Mouse (Mus musculus) forebrain, embryonic 11.5 days (tissue): ENCODE measurements around the gene Ano10. TPM values are rescaled to one million over a fixed set of nuclear protein-coding genes. Genes with fewer than 3 reads are reported as not detected.
A peak's percentile ranks its signal among the peaks of the same experiment; 100 is the strongest.

Source experiments
- ATAC-seq: fragments of 200-750 bp; cut with Nextera tagmentation; replicated peaks from 2 replicates; pipeline ENCODE4 v1.8.0; 2017; ENCODE audit warnings: moderate TSS enrichment; ENCODE audit not compliant: low FRiP score
- DNase-seq: peaks from one replicate; pipeline ENCODE4 v3.0.0-alpha.2; 2017; ENCODE audit warnings: low spot score
- H3K27ac ChIP-seq: fragments of 300-500 bp; sonication (generic); 2 replicates; pipeline ENCODE4 v1.5.1; 2014; ENCODE audit warnings: low read depth, low read length
- H3K27me3 ChIP-seq: fragments of 300-500 bp; sonication (generic); 2 replicates; pipeline ENCODE4 v1.6.1; 2014; ENCODE audit warnings: mild to moderate bottlenecking, low read length, mixed read lengths; ENCODE audit not compliant: control insufficient read depth, insufficient read depth
- H3K36me3 ChIP-seq: fragments of 300-500 bp; sonication (generic); 2 replicates; pipeline ENCODE4 v1.6.1; 2014; ENCODE audit warnings: mild to moderate bottlenecking, low read length, moderate library complexity, mixed read lengths; ENCODE audit not compliant: control insufficient read depth, insufficient read depth
- H3K4me1 ChIP-seq: fragments of 300-500 bp; sonication (generic); replicated peaks from 2 replicates; pipeline ENCODE4 v1.6.1; 2014; ENCODE audit warnings: low read length, mixed read lengths; ENCODE audit not compliant: control insufficient read depth, insufficient read depth
- H3K4me2 ChIP-seq: fragments of 300-500 bp; sonication (generic); 2 replicates; pipeline ENCODE4 v1.6.1; 2014; ENCODE audit warnings: low read depth, mild to moderate bottlenecking, low read length, moderate library complexity, mixed read lengths; ENCODE audit not compliant: severe bottlenecking
- H3K4me3 ChIP-seq: fragments of 300-500 bp; sonication (generic); 2 replicates; pipeline ENCODE4 v1.5.1; 2014; ENCODE audit warnings: low read depth, low read length
- H3K9ac ChIP-seq: fragments of 300-500 bp; sonication (generic); 2 replicates; pipeline ENCODE4 v1.6.1; 2014; ENCODE audit warnings: low read length
- H3K9me3 ChIP-seq: fragments of 300-500 bp; sonication (generic); 2 replicates; pipeline ENCODE4 v1.6.1; 2016; ENCODE audit warnings: low read length, mixed read lengths; ENCODE audit not compliant: control insufficient read depth
- WGBS: fragments of 180-500 bp; shearing (Covaris S2); extraction: QIAGEN DNeasy Blood & Tissue Kit; methylation state at CpG from one replicate; pipeline ENCODE4 v1.1.7; 2014; 5-methylcytosine and 5-hydroxymethylcytosine counted together
- polyA plus RNA-seq: library from polyadenylated mRNA; unstranded; fragments of >200 nt; fragmentation: Nextera tagmentation; extraction: Ambion mirVana; gene quantifications from 2 replicates; pipeline ENCODE4 v1.2.1, GENCODE M21; 2014

Gene Ano10
- polyA plus RNA-seq, 1 experiment from 2014 or later = 34.0 TPM

- no peaks in the 10 kb centered on the region for H3K4me1 ChIP-seq
- no peak overlapping the region for H3K4me2 ChIP-seq
- no peaks in the 10 kb centered on the region for H3K27me3 ChIP-seq
- ATAC-seq (no peak), DNase-seq (no peak)
- no peak overlapping the region for H3K4me3 ChIP-seq
- 94% methylated on average over 5 of the region's 5 CpGs for WGBS
- no peak overlapping the region for H3K9ac ChIP-seq
- no peak overlapping the region for H3K27ac ChIP-seq
- no peaks in the 10 kb centered on the region for H3K36me3 ChIP-seq
- H3K9me3 ChIP-seq = no peaks in the 10 kb centered on the region
These were observed 99.1 kb downstream of the Ano10 start for GRCm38 (mm10) chr9:122195042-122195682.

DNA sequence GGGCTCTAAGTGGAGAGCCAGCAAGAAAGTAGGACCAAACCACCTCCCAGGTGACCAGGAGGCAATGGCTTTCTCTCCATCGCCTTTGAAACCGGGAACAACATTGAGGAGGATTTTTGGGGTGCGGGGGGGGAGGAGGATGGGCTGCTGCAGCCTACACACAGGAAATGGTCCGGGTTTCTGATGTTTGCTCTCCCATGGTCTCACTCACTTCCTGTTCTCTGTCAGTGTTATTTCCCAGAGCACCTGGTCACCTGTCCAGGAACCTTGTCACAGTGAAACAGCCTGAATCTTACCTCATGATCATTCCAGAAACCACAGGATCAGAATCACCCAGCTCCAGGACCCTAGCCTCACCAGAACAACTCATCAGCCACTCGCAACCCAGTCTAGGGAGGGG, 100.4 kb downstream of the Ano10 start:
- Histone ChIP-seq H3K9ac (no peak overlapping the region), H3K4me2 (no peak overlapping the region)

GRCm38 (mm10) chr9:122193361-122193760, 100.9 kb downstream of the Ano10 start:
- 80% methylated on average over 5 of the region's 5 CpGs for WGBS
- DNase-seq (no peak), ATAC-seq (no peak)
- Histone ChIP-seq H3K27ac (no peak overlapping the region), H3K27me3 (no peaks in the 10 kb centered on the region), H3K4me2 (no peak overlapping the region), H3K9ac (no peak overlapping the region), H3K9me3 (no peaks in the 10 kb centered on the region), H3K4me3 (no peak overlapping the region), H3K4me1 (no peaks in the 10 kb centered on the region), H3K36me3 (no peaks in the 10 kb centered on the region)

More for the DNA sequence above, 100.4 kb downstream of the Ano10 start:
- no peak overlapping the region for H3K27ac ChIP-seq
- no peak for ATAC-seq
- 85% methylated on average over 5 of the region's 5 CpGs for WGBS
- no peak overlapping the region for H3K4me3 ChIP-seq
- no peaks in the 10 kb centered on the region for H3K27me3 ChIP-seq
- H3K4me1 ChIP-seq = no peaks in the 10 kb centered on the region
- H3K9me3 ChIP-seq = no peaks in the 10 kb centered on the region
- no peaks in the 10 kb centered on the region for H3K36me3 ChIP-seq
- no peak for DNase-seq

- no peaks in the 10 kb centered on the region for H3K36me3 ChIP-seq
- no peaks in the 10 kb centered on the region for H3K4me1 ChIP-seq
- H3K27me3 ChIP-seq = no peaks in the 10 kb centered on the region
- H3K27ac ChIP-seq = no peak overlapping the region
- no peaks in the 10 kb centered on the region for H3K9me3 ChIP-seq
- no peak overlapping the region for H3K4me3 ChIP-seq
- DNase-seq (no peak), ATAC-seq (no peak)
- H3K9ac ChIP-seq = no peak overlapping the region
- WGBS = 65% methylated on average over 1 of the region's 1 CpGs
- H3K4me2 ChIP-seq = no peak overlapping the region
These were observed 105.5 kb downstream of the Ano10 start for GRCm38 (mm10) chr9:122188724-122189123.

- DNase-seq (no peak), ATAC-seq (no peak)
- H3K9ac ChIP-seq = no peak overlapping the region
- no peak overlapping the region for H3K27ac ChIP-seq
- no peaks in the 10 kb centered on the region for H3K36me3 ChIP-seq
- H3K4me1 ChIP-seq = no peaks in the 10 kb centered on the region
- no peaks in the 10 kb centered on the region for H3K27me3 ChIP-seq
- H3K4me2 ChIP-seq = no peak overlapping the region
- no peaks in the 10 kb centered on the region for H3K9me3 ChIP-seq
- 90% methylated on average over 7 of the region's 7 CpGs for WGBS
- H3K4me3 ChIP-seq = no peak overlapping the region
These were observed 106.7 kb downstream of the Ano10 start for GRCm38 (mm10) chr9:122187451-122187921.

DNA sequence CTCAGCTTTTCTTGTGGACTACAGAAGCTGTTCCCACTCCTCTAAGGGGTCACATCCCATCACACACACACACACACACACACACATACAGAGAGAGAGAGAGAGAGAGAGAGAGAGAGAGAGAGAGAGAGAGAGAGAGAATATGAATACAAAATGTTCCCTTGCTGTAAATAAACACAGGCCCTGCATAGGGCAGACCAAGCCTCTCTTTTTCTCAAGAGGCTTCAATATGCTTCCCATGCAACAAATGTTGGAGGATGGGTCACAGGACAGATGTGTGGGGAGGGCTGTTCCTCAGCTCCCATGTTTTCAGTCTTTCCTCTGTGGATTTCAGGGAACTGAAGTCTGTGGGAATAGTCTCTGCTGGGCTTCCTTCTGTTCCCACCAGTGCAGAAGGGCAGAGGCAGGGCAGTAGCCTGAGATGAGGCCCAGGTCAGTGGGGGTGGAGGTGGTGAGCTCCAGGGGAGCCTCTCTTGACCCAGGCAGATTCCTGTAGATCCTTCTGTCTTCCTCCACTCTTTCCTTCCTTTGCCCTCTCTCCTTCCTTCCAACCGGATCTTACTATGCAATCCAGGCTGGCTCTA, 107.5 kb downstream of the Ano10 start:
- no peak overlapping the region for H3K4me3 ChIP-seq
- no peaks in the 10 kb centered on the region for H3K27me3 ChIP-seq
- no peak overlapping the region for H3K27ac ChIP-seq
- H3K4me1 ChIP-seq = no peaks in the 10 kb centered on the region
- no peaks in the 10 kb centered on the region for H3K36me3 ChIP-seq
- ATAC-seq = no peak
- no peak overlapping the region for H3K9ac ChIP-seq
- WGBS = 88% methylated on average over 1 of the region's 1 CpGs
- no peaks in the 10 kb centered on the region for H3K9me3 ChIP-seq
- H3K4me2 ChIP-seq = no peak overlapping the region
- DNase-seq = no peak

- Histone ChIP-seq H3K9me3 (no peaks in the 10 kb centered on the region), H3K9ac (no peak overlapping the region), H3K4me1 (no peaks in the 10 kb centered on the region), H3K4me2 (no peak overlapping the region), H3K27ac (no peak overlapping the region), H3K36me3 (no peaks in the 10 kb centered on the region), H3K27me3 (no peaks in the 10 kb centered on the region), H3K4me3 (no peak overlapping the region)
- DNase-seq (no peak), ATAC-seq (no peak)
- WGBS = 70% methylated on average over 6 of the region's 6 CpGs
These were observed 108.3 kb downstream of the Ano10 start for GRCm38 (mm10) chr9:122185953-122186352.

GRCm38 (mm10) chr9:122185061-122185460, 109.2 kb downstream of the Ano10 start:
- no peaks in the 10 kb centered on the region for H3K4me1 ChIP-seq
- DNase-seq (peak; percentile 70), ATAC-seq (no peak)
- no peaks in the 10 kb centered on the region for H3K36me3 ChIP-seq
- H3K27ac ChIP-seq = no peak overlapping the region
- no peak overlapping the region for H3K4me2 ChIP-seq
- H3K27me3 ChIP-seq = no peaks in the 10 kb centered on the region
- H3K9ac ChIP-seq = no peak overlapping the region
- H3K4me3 ChIP-seq = no peak overlapping the region
- 38% methylated on average over 2 of the region's 2 CpGs for WGBS
- H3K9me3 ChIP-seq = no peaks in the 10 kb centered on the region

GRCm38 (mm10) chr9:122184329-122184728, 109.9 kb downstream of the Ano10 start:
- no peak overlapping the region for H3K4me2 ChIP-seq
- no peak overlapping the region for H3K9ac ChIP-seq
- DNase-seq = no peak
- H3K4me3 ChIP-seq = no peak overlapping the region
- 96% methylated on average over 3 of the region's 3 CpGs for WGBS
- no peaks in the 10 kb centered on the region for H3K27me3 ChIP-seq
- no peaks in the 10 kb centered on the region for H3K36me3 ChIP-seq
- no peak overlapping the region for H3K27ac ChIP-seq
- H3K4me1 ChIP-seq = no peaks in the 10 kb centered on the region
- H3K9me3 ChIP-seq = no peaks in the 10 kb centered on the region
- no peak for ATAC-seq
